Mouse (Mus musculus): Measurements from ENCODE around the gene Lpar1. TPM values are rescaled to one million over a fixed set of nuclear protein-coding genes. Genes with fewer than 3 reads are reported as not detected.

Lpar1 gene
- polyA plus RNA-seq, 1 experiment from 2014 or later = 40.9 TPM

DNA sequence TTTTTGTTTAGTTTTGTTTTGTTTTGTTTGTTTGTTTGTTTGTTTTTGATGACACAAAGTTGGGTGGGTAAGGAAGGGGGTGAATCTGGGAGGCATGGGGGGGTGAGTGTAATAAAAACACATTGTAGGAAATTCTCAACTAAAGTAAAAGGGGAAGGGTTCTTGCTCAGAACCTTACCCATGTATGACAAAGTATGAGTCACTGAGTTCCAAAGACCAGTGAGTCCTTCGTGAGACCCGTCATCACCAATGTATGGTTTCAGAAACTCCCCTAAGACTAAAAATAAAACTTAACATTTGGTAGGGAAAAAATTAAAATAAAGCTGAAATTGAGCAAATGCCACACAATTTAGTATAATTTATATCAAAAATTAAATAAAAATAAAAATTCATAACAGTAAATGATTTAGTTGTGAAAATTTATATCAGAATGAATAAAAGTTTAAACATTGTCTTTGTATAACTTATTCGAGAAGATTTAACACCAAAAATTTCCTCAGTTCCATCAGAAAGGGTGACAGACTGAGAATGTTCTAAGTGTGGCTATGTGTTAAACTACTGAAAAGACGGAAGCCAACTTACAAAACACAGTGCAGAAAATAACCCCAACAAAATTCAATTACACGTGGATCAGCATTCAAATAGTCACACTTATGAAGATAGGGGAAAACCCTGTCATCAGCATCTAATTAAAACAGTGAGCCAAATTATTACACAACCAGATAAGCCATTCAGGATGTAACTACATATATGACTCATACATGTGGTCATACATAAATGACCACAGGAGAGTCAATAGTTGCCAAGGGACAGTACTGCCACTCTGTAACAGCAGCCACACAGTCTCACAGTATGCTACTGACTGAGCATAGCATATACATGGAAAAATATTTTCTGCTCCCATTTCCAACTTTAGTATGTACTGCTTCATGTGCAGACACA, 83.8 kb downstream of the Lpar1 start:
- no peak overlapping the region for H3K4me3 ChIP-seq (replicated peaks)
- H3K9me3 ChIP-seq (replicated peaks) = no peaks in the 10 kb centered on the region
- no peaks in the 10 kb centered on the region for H3K4me1 ChIP-seq
- no peak overlapping the region for H3K9ac ChIP-seq
- no peak overlapping the region for H3K27ac ChIP-seq
- H3K27me3 ChIP-seq = no peaks in the 10 kb centered on the region
- 88% methylated on average over 5 of the region's 5 CpGs for WGBS
- no peak overlapping the region for H3K4me2 ChIP-seq
- no peaks in the 10 kb centered on the region for H3K36me3 ChIP-seq
- no peak for ATAC-seq (replicated peaks; ENCODE audit: low FRiP score)

- Histone ChIP-seq H3K9ac (no peak overlapping the region), H3K9me3 (replicated peaks) (no peaks in the 10 kb centered on the region), H3K27ac (no peak overlapping the region), H3K27me3 (no peaks in the 10 kb centered on the region), H3K36me3 (no peaks in the 10 kb centered on the region), H3K4me1 (no peaks in the 10 kb centered on the region), H3K4me3 (replicated peaks) (no peak overlapping the region), H3K4me2 (no peak overlapping the region)
- no peak for ATAC-seq (replicated peaks; ENCODE audit: low FRiP score)
- WGBS = 85% methylated on average over 7 of the region's 7 CpGs
Measured at GRCm38 (mm10) chr4:58469035-58469434, 84.7 kb downstream of the Lpar1 start.

- no peaks in the 10 kb centered on the region for H3K27me3 ChIP-seq
Measured at GRCm38 (mm10) chr4:58465586-58465985, 88.1 kb downstream of the Lpar1 start.

DNA sequence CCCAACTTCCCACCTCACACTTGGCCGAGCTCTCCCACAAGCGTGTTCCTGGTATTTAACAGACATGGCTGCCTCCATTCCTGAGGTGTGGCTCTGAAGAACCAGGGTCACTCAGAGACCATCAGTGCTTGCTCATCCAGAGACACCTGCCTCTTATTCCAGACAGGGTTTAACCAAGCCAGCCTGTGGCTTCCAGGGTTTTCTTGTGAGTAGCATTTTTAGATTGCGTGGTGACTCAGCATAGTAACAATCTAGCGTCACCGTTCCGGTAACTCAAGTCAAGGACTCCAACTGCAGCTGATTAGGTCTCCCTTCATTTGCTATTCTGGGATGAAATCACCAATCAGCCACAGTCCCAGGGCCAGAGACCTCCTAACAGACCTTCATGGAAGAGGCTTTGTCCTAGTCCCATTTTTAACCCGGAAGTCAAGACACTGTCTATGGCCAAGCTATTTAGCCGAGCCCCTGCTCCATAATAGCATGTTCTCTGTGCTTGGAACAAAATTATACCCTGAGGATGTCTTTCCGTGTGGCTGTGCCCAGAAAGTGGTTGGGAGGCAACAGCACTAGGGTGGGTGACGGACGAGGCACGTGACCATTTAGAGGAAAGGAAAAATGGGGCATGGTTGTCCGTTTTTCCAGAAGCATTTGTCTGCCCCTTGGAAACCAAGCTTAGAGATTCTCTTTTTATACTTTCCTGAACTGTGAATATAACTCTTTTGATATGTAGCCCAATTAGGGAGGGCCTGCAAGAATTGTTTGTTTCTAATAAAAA, 89.1 kb downstream of the Lpar1 start:
- ATAC-seq (replicated peaks; ENCODE audit: low FRiP score) = no peak
- no peaks in the 10 kb centered on the region for H3K9me3 ChIP-seq (replicated peaks)
- H3K4me2 ChIP-seq = no peak overlapping the region
- H3K27me3 ChIP-seq = no peaks in the 10 kb centered on the region
- H3K4me1 ChIP-seq = no peaks in the 10 kb centered on the region
- H3K36me3 ChIP-seq = no peaks in the 10 kb centered on the region
- no peak overlapping the region for H3K9ac ChIP-seq
- WGBS = 89% methylated on average over 13 of the region's 13 CpGs
- no peak overlapping the region for H3K4me3 ChIP-seq (replicated peaks)
- H3K27ac ChIP-seq = no peak overlapping the region

More at GRCm38 (mm10) chr4:58465586-58465985, 88.1 kb downstream of the Lpar1 start:
- H3K4me2 ChIP-seq = no peak overlapping the region
- no peaks in the 10 kb centered on the region for H3K36me3 ChIP-seq
- H3K9me3 ChIP-seq (replicated peaks) = no peaks in the 10 kb centered on the region
- no peak overlapping the region for H3K27ac ChIP-seq
- no peak for ATAC-seq (replicated peaks; ENCODE audit: low FRiP score)
- no peak overlapping the region for H3K9ac ChIP-seq
- 92% methylated on average over 5 of the region's 5 CpGs for WGBS
- H3K4me1 ChIP-seq = no peaks in the 10 kb centered on the region
- H3K4me3 ChIP-seq (replicated peaks) = no peak overlapping the region

DNA sequence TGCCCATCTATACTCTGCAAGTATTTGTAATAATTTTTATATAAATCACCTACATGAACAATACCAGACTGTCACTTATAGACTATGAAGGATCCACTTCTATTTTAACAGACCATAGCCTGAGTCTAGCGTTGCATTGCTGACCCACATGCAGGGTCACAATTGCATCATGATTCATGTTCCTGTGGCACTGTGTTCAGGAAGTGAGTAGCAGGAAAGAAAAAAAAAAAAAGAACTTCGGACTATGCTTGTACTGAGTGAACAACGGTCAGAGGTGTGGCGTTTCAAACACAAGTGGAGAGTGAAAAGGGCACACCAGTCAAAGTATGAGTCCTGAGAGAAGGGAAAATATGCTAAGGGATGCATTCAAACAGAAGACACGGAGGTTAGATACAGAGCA, 90.7 kb downstream of the Lpar1 start:
- Histone ChIP-seq H3K27ac (no peak overlapping the region), H3K27me3 (no peaks in the 10 kb centered on the region), H3K4me3 (replicated peaks) (no peak overlapping the region), H3K36me3 (no peaks in the 10 kb centered on the region), H3K4me2 (no peak overlapping the region), H3K9ac (no peak overlapping the region), H3K9me3 (replicated peaks) (no peaks in the 10 kb centered on the region), H3K4me1 (no peaks in the 10 kb centered on the region)
- WGBS = 71% methylated on average over 5 of the region's 5 CpGs
- no peak for ATAC-seq (replicated peaks; ENCODE audit: low FRiP score)

- Histone ChIP-seq H3K9me3 (replicated peaks) (no peaks in the 10 kb centered on the region), H3K27me3 (no peaks in the 10 kb centered on the region), H3K4me2 (no peak overlapping the region), H3K4me1 (no peaks in the 10 kb centered on the region), H3K36me3 (no peaks in the 10 kb centered on the region), H3K9ac (no peak overlapping the region), H3K4me3 (replicated peaks) (no peak overlapping the region), H3K27ac (no peak overlapping the region)
- 88% methylated on average over 2 of the region's 2 CpGs for WGBS
- no peak for ATAC-seq (replicated peaks; ENCODE audit: low FRiP score)
Measured at GRCm38 (mm10) chr4:58462586-58462985, 91.1 kb downstream of the Lpar1 start.

DNA sequence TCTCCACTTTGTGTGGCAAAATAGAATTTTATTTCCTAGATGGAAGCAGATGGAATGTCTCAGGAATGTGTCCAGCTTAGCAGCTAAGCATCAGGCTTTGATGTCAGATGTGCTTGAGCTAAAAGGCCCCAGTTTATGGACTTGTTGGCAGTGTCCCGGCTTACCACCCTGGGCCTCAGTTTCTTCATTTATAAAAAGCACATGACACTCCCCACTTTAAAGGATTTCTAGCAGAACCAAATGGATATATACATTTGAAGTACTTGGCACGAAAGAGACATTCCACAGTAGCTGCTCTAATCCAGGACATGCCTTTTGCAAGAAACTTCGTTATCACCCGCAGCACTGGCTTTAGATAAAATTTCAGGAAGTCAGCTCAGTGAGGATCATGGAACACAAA, 100.4 kb downstream of the Lpar1 start:
- Histone ChIP-seq H3K36me3 (no peaks in the 10 kb centered on the region), H3K27me3 (no peaks in the 10 kb centered on the region), H3K9ac (no peak overlapping the region), H3K27ac (peak overlapping the region; percentile 67), H3K4me3 (replicated peaks) (no peak overlapping the region), H3K4me1 (peaks cover 8% of the 10 kb centered on the region; the same call in 1 of the 2 replicates), H3K9me3 (replicated peaks) (no peaks in the 10 kb centered on the region), H3K4me2 (no peak overlapping the region)
- WGBS = 58% methylated on average over 4 of the region's 4 CpGs
- ATAC-seq (replicated peaks; ENCODE audit: low FRiP score) = no peak

- no peak overlapping the region for H3K27ac ChIP-seq
- ATAC-seq (replicated peaks; ENCODE audit: low FRiP score) = no peak
- 94% methylated on average over 3 of the region's 3 CpGs for WGBS
- H3K36me3 ChIP-seq = no peaks in the 10 kb centered on the region
- H3K9me3 ChIP-seq (replicated peaks) = no peaks in the 10 kb centered on the region
- H3K4me3 ChIP-seq (replicated peaks) = no peak overlapping the region
- H3K27me3 ChIP-seq = no peaks in the 10 kb centered on the region
- H3K4me1 ChIP-seq = peaks cover 3% of the 10 kb centered on the region; the same call in 1 of the 2 replicates
- no peak overlapping the region for H3K9ac ChIP-seq
- no peak overlapping the region for H3K4me2 ChIP-seq
Measured at GRCm38 (mm10) chr4:58448825-58449224, 104.9 kb downstream of the Lpar1 start.

DNA sequence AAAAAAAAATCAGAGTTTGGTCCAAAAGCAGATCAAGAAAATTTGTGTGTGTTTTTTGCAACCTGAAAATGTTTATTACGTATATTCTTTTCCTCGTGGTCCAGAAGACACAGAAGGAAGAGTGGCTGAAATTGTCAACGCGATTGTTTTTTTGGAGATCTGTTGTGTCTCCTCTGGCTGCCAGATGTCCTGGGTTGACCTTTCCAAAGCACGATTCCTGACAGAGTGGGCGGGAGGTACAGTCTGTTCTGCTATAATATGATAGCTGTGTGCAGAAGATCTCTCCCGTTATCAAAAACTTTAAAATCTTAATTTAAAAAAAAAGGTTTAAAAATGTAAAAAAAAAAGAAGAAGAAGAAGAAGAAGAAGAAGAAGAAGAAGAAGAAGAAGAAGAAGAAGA, 105.9 kb downstream of the Lpar1 start:
- Histone ChIP-seq H3K27ac (no peak overlapping the region), H3K27me3 (no peaks in the 10 kb centered on the region), H3K36me3 (no peaks in the 10 kb centered on the region), H3K9me3 (replicated peaks) (no peaks in the 10 kb centered on the region), H3K4me1 (peaks cover 3% of the 10 kb centered on the region; the same call in 1 of the 2 replicates), H3K9ac (no peak overlapping the region), H3K4me2 (no peak overlapping the region), H3K4me3 (replicated peaks) (no peak overlapping the region)
- 76% methylated on average over 7 of the region's 7 CpGs for WGBS
- no peak for ATAC-seq (replicated peaks; ENCODE audit: low FRiP score)

DNA sequence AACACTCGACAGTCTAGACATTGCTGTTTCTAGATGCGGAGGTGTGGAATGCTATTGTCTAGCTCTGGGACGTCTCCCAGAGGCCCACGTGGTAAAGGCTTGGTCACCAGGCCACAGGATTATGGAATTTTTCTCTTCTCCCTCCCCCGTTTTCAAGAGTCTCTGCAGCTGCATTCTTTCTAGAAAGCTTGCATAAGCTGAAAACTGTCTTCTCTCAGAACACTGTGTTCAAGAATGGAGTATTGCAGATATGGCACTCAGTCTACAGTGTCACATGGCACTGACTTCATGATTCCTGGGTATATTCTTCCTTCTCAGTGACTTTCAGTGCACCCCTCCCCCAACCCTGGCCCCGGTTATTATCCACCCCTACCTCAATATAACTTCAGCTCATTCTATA, 107.9 kb downstream of the Lpar1 start:
- no peaks in the 10 kb centered on the region for H3K27me3 ChIP-seq
- no peak for ATAC-seq (replicated peaks; ENCODE audit: low FRiP score)
- H3K4me1 ChIP-seq = peaks cover 3% of the 10 kb centered on the region; the same call in 1 of the 2 replicates
- H3K9ac ChIP-seq = no peak overlapping the region
- no peaks in the 10 kb centered on the region for H3K9me3 ChIP-seq (replicated peaks)
- H3K27ac ChIP-seq = no peak overlapping the region
- H3K4me3 ChIP-seq (replicated peaks) = no peak overlapping the region
- H3K4me2 ChIP-seq = no peak overlapping the region
- WGBS = 80% methylated on average over 6 of the region's 6 CpGs
- H3K36me3 ChIP-seq = no peaks in the 10 kb centered on the region

DNA sequence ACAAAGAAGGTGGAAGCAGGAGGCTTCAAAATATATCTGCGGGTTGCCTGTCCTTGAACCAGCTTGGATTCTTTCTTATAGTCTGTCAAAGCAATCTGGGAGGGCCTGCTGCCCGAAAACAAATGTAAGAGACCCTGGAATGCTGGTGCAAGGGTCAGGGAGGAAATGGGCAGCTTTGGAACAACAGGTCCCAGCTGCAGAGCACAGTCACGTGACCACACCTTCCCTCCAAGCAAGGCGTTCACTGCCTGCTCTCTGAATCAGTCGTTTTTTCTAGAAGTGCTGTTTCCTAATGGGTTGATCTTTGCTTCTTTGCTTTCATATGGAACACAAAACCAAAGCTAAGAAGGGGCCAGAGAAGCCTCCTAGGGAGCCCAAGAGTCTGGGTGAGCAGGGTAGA, 111.4 kb downstream of the Lpar1 start:
- H3K9ac ChIP-seq = no peak overlapping the region
- H3K9me3 ChIP-seq (replicated peaks) = no peaks in the 10 kb centered on the region
- WGBS = 32% methylated on average over 5 of the region's 5 CpGs
- no peak overlapping the region for H3K4me2 ChIP-seq
- H3K36me3 ChIP-seq = peaks cover 2% of the 10 kb centered on the region; the same call in 1 of the 2 replicates
- peaks cover 7% of the 10 kb centered on the region; the same call in 1 of the 2 replicates for H3K4me1 ChIP-seq
- H3K27me3 ChIP-seq = no peaks in the 10 kb centered on the region
- H3K27ac ChIP-seq = no peak overlapping the region
- no peak overlapping the region for H3K4me3 ChIP-seq (replicated peaks)
- ATAC-seq (replicated peaks; ENCODE audit: low FRiP score) = no peak

GRCm38 (mm10) chr4:58438654-58439053, 115.0 kb downstream of the Lpar1 start:
- 49% methylated on average over 7 of the region's 7 CpGs for WGBS

More at GRCm38 (mm10) chr4:58438654-58439053, 115.0 kb downstream of the Lpar1 start:
- Histone ChIP-seq H3K9ac (no peak overlapping the region), H3K36me3 (peaks cover 10% of the 10 kb centered on the region; the same call in 1 of the 2 replicates), H3K27ac (no peak overlapping the region), H3K4me2 (0 out of 2 replicates have a peak overlapping the region, but pooled peaks have one; percentile 18), H3K9me3 (replicated peaks) (no peaks in the 10 kb centered on the region), H3K4me1 (peaks cover 7% of the 10 kb centered on the region; the same call in 1 of the 2 replicates), H3K27me3 (no peaks in the 10 kb centered on the region), H3K4me3 (replicated peaks) (no peak overlapping the region)
- ATAC-seq (replicated peaks; ENCODE audit: low FRiP score) = no peak

All from kidney, embryonic 15.5 days (tissue).